Mouse (Mus musculus): Measurements from ENCODE around the gene Olfr447.

Gene Olfr447

DNA sequence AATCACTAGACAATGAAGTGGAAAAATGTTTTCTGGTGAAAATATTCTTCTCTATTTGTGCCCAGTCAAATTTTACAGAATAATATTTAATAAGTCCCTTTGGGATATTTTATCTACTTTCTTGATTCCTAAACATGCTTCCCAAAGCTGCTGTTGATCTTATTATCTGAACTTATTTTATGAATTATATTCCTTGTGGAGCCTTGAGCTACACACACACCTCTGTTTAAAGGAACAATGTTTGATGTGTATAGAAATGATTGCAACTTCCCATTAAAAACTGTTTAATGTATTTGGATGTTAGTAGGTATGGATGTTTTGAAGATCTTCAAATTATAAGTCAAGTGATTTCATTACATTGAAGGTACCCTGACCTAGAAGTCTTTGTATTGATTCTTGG, at the start of gene Olfr447:
Gene Olfr447, plus strand, starts transcription at position 301 of the 400 bp plus-strand sequence.
- no peak for DNase-seq (ENCODE audit: low read depth)

DNA sequence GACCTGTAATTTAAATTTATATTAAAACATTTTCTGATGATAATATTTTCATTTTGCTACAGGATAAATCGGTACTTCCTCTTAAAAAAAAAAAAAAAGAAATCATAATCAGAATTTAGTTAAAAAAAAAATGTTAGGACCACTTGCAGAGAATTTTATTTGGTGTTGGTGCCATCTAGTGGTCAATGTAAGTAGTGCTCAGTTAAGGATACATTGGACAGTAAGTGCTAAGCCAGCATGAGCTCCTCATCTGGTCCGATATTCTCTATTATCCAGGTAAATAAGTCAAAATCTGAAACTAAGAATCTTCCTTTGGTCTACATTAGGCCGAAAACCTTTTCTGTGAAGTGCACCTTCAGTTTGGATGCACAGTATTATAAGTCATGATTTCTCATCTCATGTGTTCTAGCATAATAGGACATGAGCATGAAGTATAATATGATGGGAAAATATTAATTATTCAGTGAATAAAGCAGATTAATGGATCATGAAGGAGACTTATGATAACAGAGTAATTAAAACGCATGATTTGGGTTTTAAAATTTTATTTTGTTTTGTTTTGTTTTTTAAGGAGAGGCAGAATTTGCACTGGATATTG, 48.4 kb upstream of the Olfr447 start:
- peak; percentile 68 for DNase-seq (ENCODE audit: low read depth)

DNA sequence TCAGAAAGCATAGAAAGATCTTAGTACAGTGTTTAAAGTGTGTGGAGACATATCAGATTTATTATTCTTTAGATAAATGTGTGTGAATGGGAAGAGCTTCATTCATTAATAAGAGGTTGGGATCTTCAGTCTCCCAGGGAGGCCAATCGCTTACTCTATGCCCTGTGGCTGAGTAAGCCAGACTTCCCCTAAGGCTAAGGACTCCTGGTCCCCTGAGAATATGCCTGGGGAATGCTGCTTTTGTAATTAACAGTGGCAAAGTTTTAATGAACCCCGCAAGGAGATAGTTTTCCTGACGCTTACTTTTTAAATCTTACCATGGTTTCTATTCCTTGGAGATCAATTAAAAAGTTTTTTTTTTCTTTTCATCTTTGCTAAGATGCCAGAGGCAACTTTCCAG, 39.0 kb upstream of the Olfr447 start:
- no peak for DNase-seq (ENCODE audit: low read depth)

DNA sequence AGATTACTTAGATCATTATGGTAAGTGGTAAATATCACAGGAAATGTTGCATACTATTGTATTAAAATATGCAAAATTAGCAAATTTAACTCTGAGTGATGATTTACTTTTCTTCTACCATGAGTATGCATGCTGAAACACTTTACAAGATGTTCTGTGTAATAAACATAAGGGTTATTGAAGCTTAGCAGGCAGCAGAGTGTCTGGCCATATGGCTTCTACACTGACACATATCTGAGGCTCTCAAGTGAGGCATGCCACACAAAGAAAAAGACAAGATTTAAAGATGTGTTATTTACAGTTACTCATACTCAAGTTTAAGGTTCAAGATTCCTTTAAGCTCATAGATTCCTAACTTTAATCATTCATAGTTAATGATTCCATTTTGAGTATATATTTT, 32.4 kb upstream of the Olfr447 start:
- no peak for DNase-seq (ENCODE audit: low read depth)

DNA sequence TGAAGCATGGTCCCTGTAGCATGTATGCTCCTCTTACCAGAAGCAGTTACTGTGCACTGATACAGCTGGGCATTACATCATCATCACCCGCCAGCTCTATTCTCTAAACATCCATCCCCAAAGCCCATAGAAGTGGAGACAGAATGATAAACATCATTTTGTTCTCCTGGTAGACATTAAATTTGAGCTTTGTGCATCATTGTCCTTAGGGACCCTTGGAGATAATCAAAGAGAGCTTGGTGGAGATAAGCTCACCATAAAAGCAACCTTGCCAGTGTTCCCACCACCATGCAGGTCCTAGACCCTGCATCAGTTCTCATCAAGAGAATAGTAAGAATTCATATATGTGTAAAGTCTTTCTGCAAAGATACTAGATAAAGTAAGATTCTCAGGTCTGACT, 18.5 kb upstream of the Olfr447 start, which contains the start of gene Olfr448:
Gene Olfr448, plus strand, starts transcription at position 301 of the 400 bp plus-strand sequence.
- DNase-seq (ENCODE audit: low read depth) = no peak

DNA sequence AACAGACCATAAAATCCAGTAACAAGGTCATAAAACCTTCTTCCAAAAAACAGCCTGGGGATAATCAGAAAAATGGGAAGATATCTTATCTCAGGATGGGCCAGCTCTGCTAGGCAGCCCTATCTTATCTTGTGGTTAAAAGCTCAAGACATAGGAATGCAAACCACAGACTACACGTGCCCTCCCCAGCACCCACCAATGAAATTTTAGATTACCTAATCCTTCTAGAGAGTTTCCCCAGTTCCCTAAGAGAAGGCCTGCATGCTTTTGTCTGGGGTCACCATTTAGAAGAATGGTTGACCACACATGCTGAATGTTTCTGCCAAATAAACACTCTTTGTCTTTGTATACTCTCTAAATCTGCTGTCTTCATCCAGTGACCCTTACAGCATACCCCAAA, 8.3 kb upstream of the Olfr447 start:
- no peak for DNase-seq (ENCODE audit: low read depth)

DNA sequence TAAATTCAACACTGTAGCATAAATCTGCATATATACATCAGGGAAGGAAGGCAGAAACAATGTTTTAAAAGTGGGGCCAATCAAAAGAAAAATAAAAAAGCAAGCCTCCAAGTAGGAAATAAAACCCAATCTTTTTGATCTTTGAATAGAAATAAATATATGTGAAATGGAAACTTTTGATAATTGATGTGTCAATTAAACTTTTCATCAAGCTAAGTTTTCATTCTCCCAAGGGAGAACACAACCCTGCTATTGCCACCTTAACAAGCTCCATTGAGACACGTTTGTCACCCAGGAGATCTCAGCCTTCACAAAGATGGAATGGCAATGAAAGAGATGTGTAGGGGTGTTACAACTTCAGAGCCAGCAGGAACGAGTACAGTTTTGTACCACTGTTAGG, 12.4 kb downstream of the Olfr447 start, which contains the start of gene Olfr446:
Gene Olfr446, plus strand, starts transcription at position 301 of the 400 bp plus-strand sequence.
- DNase-seq (ENCODE audit: low read depth) = no peak

DNA sequence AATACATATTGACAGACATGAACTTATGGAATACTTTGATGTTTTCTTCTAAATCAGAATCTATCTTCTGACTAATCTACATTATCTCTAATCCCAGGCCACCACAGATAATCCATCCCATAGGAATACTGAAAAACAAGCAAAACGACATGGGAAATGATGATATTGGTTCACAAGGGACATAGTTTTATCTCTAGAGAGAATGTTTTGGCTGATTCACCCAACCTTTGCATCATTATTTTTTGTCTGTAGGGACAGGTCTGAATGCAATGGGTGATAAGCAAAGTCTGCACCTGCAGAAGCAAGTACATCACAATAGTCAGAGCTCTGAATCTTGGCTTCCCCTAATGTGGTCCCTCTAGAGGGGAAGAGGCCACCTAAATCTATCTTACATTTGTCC, 40.1 kb downstream of the Olfr447 start, which contains the start of gene Olfr444:
Gene Olfr444, plus strand, starts transcription at position 301 of the 400 bp plus-strand sequence.
- DNase-seq (ENCODE audit: low read depth) = no peak
